Mouse (Mus musculus) thymus, adult 2 months (tissue): ENCODE data around the gene Dnah7c.
"Not testable (repeated sequence)": the region's sequence is repeated elsewhere in the genome, so short reads cannot be mapped to it uniquely, and the experiment has no call there.

Experiments
- CTCF ChIP-seq: fragments of 200-500 bp; IDR thresholded peaks from 2 replicates; pipeline ENCODE4 v1.5.1; 2012; ENCODE audit warnings: mild to moderate bottlenecking, control low read depth, low read length, moderate library complexity, borderline replicate concordance; ENCODE audit not compliant: control insufficient read depth, poor library complexity, insufficient read depth; ENCODE audit errors: extremely low read depth
- POLR2A ChIP-seq: fragments of 200-500 bp; IDR thresholded peaks from 2 replicates; pipeline ENCODE4 v1.6.1; 2012; ENCODE audit warnings: mild to moderate bottlenecking, low read length, control low read depth, moderate library complexity; ENCODE audit not compliant: control insufficient read depth, poor library complexity, insufficient read depth; ENCODE audit errors: extremely low read depth

GRCm38 (mm10) chr1:46652721-46653120 is 227.3 kb downstream of the Dnah7c start:
- not testable (repeated sequence) for TF ChIP-seq POLR2A, CTCF
